Mouse (Mus musculus) heart, postnatal 25 days (tissue): ENCODE measurements around the gene Sorcs2. TPM values are rescaled to one million over a fixed set of nuclear protein-coding genes. Genes with fewer than 3 reads are reported as not detected.
"Not testable (repeated sequence)": the region's sequence is repeated elsewhere in the genome, so short reads cannot be mapped to it uniquely, and the experiment has no call there.

Source experiments
- DNase-seq: peaks from one replicate; pipeline ENCODE4 v3.0.0; 2022; ENCODE audit warnings: low spot score
- intact Hi-C: fragments of 180-260 bp; cut with DNase I; formaldehyde crosslinking; loops from one replicate; pipeline ENCODE4 v1.15.1; 2025
- total RNA-seq, 2 experiments: library from RNA; stranded (reverse); gene quantifications; 2 replicates each; pipeline ENCODE4 v1.2.3; 2021

Gene Sorcs2
- total RNA-seq, 2 experiments from 2014 or later, result 9.7 to 13.1 TPM

DNA sequence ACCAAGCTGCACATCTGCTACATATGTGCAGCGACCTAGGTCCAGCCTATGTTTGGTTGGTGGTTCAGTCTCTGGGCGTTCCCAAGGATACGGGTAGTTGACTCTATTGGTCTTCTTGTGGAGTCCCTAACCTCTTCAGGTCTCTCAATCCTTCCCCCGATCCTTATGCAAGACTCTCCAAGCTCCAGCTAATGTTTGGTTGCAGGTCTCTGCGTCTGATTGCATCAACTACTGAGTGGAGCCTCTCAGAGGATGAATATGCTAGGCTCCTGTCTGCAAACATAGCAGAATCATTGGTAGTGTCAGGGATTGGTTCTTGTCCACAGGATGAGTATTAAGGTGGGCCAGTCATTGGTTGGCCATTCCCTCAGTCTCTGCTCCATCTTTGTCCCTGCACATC, 140.9 kb downstream of the Sorcs2 start:
- intact Hi-C loops, result no loop called here
- DNase-seq, result no peak

DNA sequence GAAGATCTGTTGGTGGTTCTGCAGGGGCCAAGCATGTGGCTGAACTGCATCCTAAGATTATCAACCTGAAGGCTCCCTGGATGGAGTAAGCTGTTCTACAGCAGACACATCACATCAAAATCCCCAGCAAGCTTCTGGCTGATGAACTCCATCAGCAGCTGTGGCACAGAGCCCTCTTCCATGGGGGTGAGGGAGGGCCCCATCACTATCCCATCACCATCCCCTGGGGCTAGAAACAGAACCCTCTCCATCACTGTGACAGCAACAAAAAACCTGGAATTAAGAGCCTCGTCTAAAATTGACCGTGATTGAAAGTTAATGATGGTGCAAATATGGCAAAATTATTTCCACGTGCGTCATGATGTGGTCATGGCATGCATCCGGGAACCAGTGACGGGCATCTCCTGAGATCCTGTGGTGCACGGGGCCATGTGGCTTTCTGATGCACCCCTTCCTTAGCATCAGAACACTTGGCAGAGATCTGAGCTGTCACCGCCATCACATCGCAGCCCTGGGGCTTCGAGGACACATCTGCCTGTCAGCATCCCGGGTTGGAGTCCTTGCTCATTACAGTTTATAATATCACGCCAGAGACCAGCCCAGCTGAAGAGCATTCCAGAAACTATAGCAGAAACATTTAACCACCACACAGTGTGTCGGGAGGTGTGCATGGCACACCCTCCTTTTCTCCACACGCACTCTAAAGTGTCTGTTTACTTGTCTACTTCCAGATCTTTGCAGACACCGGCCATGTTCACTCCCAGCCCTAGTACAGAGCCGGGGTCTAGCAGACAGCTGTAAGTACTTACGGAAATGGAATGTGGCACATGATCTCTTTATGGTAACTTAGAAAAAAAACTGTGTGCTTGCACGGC, 143.1 kb downstream of the Sorcs2 start:
- intact Hi-C loops, result no loop called here
- no peak for DNase-seq

DNA sequence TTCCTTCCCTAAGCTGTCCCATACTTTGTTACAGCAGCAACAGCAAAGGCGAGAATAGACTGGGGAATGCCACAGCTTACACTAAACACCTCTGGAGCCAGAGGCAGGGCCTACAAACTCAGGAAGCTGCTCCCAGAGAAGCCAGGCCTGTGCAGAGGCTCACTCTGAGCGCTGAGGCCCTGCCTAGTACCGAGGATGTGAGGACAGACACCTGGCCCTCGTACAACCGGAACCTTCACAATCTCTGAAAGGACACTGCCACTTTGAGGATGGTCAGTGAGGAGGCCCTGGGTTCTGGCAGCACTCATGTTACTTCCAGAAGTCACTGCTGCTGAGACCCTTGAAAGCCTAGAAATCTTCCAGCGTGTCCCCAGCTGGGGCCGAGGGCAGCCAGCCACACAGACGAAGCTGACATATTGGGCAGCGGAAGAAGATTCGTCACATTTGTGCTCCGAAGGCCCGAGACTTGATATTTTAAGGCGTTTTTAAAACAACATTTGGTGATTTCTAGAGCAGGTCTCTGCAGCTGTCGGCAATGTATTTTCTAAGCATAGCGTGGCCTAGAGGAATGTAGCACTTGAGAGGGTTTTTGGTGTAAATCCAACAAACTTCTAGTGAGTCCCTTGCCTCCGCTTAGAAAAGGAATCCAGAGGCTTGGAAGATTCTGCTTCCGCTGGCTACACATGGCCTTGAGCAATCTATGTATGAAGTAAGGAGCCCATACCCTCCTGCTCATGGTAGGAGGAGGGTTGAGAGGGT, 145.0 kb downstream of the Sorcs2 start:
- intact Hi-C loops, result no loop called here
- no peak for DNase-seq

DNA sequence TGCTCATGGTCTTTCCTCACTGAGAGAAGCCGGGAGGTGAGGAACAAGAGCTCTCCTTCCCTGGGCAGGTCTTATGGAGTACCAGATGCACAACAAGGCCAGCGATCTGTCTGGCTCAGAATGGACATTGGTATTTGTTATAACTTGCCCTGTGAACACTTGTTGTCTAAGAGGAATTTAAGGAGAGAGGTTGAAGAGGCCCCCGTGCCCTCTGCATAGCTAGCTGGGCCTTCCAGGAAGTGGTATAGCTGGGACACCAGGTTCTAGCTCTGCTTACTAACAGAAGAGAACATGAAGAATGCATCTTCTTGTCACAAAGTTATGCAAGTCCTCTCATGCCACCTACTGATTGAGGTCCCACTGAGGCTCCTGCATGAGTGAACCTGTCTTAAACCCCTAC, 149.9 kb downstream of the Sorcs2 start:
- intact Hi-C loops, result no loop called here
- DNase-seq, result no peak

DNA sequence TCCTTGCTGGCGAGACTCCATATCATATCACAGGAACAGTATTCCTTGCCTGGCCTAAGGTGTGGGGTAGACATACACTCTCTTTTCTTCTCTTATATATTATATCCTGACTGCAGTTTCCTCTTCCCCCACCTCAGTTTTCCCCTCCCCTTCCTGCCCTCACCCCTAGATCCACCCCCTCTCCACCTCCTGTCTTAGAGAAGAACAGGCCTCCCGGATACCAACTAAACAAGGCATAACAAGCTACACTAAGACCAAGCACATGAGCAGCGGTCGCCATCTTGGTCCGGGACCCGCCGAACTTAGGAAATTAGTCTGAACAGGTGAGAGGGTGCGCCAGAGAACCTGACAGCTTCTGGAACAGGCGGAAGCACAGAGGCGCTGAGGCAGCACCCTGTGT, 160.4 kb downstream of the Sorcs2 start:
- DNase-seq, intact Hi-C loops: not testable (repeated sequence)

DNA sequence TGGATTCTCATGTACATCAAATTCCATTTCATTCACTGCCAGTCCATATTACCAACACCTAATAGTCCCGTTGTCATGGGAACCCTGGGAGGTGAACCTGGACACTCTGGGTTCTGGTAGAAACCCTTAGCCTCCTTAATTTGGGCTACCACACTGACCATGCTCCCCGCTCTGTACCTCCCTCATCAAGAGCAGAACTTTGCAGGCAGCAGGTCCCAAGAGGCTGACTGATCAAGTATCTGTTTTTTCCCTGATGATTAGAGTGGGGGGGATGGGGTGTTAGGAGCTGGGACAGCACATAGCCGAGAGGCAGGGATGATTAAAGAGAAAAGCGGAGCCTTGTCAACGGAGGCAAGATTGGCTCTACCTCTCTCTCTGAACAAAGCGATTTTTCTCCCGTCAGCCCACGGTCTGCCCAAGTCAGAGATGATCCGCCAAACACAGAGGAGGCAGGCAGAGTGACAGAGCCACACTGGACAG, 167.6 kb downstream of the Sorcs2 start:
- intact Hi-C loops, result no loop called here
- no peak for DNase-seq

DNA sequence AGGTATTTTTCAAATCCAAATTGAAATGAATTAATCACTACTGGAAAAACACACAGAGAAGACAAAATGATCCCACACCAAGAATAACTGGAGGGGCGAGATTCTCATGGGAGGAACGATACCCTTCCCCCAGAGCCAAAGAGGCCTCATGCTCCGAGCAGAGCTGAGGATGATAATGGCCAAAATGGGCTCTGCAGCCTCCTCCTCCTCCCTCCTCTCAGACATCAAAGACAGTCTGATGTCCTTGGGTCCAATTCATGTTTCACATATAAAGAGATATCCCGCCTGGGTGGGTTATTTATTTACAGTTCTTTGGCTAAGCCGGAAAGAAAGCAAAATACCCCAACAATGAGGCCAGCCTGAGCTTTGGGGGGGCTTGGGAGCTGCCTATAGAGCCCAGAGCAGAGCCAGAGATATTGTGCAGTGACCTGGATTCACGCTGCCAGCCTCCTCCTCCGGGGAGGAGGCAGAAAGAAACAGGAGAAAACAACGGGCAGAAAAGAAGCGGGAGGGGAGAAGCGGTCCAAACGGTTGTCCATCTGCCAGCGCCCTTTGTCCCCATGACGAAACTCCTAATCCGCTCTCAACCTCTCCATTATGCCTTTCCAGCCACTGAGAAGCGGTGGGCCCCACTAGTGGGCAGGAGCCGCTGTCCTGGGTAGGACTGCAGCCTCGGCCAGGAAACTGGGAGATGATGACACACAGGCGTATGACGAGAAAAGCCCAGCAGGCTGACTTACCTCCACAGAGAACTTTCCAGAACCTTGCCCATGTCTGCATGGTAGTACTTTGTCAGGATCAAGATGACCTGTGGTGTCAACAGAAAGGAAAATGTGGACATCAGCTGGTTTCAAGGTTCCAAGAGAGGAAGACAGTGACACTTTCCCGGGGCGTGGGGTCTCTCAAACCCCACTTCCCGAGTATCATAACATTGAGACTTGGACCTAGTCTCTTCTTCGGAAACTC, 169.3 kb downstream of the Sorcs2 start:
- intact Hi-C loops, result loop anchor here (10.0 kb wide), 2 partner anchors 84 to 166 kb away; partner anchors contain the start of gene Sorcs2

DNA sequence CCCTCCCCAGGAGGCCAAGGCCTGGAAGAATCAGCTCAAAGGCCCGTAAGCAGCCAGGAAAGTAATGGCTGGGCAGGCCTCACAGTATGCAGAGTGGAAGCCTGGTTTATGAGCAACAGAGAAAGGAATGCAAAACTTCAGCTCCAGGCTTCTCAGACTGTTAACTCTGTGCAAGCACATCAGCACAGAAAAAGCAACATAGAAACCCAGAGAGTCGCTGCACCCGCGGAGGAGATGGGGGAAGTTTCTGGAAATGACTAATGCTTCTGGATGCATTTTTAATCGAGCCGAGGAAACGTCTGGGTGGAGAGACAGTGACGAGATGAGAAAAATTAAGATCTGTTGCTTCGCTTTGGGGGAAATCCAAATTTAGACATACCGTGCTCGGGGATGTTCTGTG, 171.6 kb downstream of the Sorcs2 start:
- DNase-seq, result no peak
- intact Hi-C loops, result loop anchor here (10.0 kb wide), 2 partner anchors 81 to 169 kb away; partner anchors contain the start of gene Sorcs2

More for the DNA sequence above, 169.3 kb downstream of the Sorcs2 start:
- DNase-seq, result no peak

DNA sequence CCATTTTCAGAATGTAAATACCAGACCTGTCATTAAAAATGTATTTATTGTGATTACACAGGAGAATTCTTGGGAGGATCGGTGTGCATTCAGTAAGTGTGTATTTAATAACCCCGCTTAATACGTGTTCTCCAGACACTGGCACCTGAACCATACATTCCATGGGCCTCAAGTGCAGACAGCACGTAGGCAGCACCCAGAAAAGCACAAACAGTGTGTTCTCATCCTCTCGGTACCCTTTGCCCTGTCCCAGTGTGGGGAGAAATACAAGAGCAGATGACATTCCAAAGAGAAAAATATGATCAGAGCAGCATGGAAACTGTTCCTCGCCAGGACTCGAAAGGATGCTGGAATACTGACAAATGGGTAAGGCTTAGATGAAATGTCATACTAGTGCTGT, 172.1 kb downstream of the Sorcs2 start:
- intact Hi-C loops, result loop anchor here (10.0 kb wide), 2 partner anchors 81 to 169 kb away; partner anchors contain the start of gene Sorcs2
- DNase-seq, result no peak

DNA sequence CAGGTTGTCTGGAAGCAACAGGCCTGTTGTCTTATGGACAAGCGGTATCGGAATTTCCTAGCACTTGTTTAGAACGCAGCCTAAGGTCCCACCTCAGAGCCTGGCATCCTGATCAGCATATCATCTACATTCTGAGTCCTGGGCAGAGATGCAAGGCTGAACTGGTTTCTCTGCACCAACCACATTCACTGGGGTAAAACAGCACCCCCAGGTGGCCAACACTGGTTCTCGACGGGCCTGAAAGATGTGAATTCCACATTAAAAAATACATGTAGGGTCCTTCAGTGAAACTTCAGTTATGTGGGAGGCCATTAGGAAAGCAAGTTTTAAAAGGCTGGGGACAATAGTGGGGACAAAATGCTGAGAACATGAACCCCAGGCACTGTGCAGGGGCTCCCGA, 174.2 kb downstream of the Sorcs2 start:
- DNase-seq, result no peak
- intact Hi-C loops, result loop anchor here (10.0 kb wide), 2 partner anchors 79 to 171 kb away; partner anchors contain the start of gene Sorcs2

DNA sequence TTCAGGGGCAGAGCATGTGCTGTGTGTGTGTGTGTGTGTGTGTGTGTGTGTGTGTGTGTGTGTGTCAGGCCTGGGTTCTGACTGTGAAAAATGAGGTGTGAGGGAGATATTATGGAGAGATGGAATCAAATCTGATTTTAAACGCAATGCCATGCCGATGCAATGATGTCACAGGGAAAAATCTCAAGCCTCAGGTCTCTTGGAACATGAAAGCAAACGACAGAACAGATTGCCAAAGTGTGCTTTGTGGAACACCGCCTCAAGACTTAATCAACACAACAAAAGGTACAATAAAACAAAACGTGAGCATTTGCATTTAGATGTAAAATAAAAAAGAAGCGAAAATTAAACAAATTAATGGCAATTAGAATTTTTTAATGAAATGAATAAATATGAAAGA, 177.3 kb downstream of the Sorcs2 start:
- intact Hi-C loops, result loop anchor here (10.0 kb wide), 2 partner anchors 76 to 174 kb away; partner anchors contain the start of gene Sorcs2

DNA sequence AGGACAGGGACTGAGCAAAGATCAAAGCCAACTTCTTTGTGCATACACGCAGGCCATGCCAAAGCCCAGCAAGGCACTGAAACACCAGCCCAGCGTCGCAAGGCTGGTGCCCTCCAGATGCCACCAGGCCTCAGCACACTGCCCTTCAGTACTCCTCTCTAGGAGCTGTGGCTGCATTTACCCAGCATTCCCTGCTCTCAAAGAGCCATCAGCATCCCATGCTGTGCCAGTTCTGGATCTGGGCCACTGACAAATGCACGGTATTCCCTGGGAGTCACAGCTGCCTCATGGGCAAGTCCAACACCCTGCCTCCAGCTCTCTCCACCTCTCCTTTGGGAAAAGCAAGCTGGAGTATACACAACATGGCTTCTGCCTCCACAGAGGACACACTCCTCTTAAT, 177.8 kb downstream of the Sorcs2 start:
- intact Hi-C loops, result loop anchor here (10.0 kb wide), 2 partner anchors 75 to 175 kb away; partner anchors contain the start of gene Sorcs2

More for the DNA sequence above, 177.3 kb downstream of the Sorcs2 start:
- DNase-seq, result no peak

DNA sequence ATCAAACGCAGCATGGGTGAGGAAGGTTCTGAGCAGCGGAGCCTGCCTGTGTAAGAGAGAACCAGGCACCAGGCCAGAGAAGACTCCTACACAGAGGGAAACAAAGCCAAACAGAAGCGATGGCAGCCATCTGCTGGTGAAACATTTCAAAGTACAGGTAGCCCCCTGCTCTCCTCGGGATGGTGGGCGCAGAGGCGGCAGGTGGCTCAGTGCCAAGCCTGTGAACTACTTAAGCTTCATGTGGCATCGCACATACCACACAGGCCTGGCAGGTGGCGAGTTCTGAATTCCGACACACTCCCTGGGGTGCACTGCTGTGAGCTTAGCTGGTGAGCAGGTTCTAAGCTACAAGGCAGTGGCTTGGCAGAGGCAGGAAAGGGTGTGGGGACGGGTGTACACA, 184.6 kb downstream of the Sorcs2 start:
- DNase-seq, result no peak
- intact Hi-C loops, result loop anchor here (5.0 kb wide), 1 partner anchor 181 kb away; no protein-coding TSS in a partner anchor

More for the DNA sequence above, 177.8 kb downstream of the Sorcs2 start:
- DNase-seq, result no peak

DNA sequence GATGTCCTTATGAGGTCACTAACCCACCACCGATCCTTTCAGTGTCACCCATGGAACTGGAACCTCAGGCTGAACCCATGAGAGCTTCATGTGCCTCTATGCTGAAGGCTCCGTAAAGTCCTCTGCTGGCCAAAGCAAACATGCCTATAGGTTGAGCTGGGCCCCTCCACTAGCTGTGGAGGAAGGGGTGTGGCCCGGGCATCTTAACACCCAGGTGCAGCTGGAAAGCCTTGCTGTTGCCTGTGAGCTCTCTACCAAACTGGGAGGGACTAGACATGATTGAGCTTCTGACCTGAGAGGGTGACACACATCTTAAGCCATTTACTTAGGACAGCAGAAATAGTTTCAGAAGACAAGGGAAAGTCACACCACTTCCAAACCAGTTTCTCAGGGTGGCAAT, 189.1 kb downstream of the Sorcs2 start:
- intact Hi-C loops, result no loop called here
- DNase-seq, result no peak

DNA sequence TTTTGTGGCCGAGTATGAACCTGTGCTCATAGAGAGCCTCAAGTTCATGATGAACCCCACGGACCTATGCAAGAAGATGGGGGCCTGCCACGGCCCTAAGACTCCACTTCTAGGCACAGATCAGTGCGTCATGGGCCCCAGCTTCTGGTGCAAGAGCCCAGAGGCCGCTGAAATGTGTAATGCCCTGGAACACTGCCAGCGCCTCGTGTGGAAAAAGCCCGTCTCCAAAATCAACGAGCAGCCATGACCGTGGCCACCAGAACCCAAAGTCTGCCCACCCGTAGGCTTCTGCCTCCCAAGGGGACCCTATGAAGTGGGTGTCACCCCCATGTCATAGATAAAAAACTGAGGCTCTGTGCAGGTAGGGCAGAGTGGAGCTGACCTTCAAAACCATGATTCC, 192.5 kb downstream of the Sorcs2 start:
- intact Hi-C loops, result no loop called here
- DNase-seq, result no peak

DNA sequence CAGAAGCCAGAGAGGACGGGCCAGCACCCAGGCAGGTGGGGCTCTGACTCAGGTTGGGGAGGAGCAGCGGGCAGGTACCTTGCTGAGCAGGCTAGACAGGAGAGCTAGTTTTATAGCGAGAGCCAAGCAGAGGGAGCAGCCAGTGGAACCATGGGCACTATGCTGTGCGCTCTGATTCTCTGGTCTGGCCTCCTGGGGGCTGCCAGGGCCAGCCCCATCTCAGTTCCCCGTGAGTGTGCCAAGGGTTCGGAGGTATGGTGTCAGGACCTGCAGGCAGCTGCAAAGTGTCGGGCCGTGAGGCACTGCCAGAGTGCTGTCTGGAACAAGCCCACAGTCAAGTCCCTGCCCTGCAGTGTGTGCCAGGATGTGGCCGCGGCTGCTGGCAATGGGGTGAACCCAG, 194.0 kb downstream of the Sorcs2 start, which contains the start of gene Psapl1:
Gene Psapl1, plus strand, starts transcription at position 106 of the 400 bp plus-strand sequence.
- DNase-seq, result no peak
- intact Hi-C loops, result no loop called here

DNA sequence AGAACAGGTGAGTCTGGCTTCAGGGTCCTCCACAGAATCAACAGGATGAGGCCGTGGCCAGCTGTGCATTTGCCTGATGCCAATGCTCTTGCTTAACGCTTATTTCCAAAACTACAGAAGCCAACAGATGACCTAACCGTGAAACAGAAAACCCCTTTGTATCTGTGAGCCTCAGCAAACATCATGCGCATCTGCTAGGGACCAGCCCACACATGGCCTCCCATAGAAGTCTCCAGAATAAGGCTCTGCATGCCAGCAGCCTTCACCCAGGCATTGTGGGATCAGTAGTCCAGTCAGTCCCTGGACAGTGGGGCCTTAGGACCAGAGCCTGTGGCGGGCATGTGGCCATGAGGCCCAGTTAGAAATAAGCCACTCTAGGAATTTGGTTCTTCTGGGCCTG, 194.5 kb downstream of the Sorcs2 start:
- no peak for DNase-seq
- intact Hi-C loops, result no loop called here

DNA sequence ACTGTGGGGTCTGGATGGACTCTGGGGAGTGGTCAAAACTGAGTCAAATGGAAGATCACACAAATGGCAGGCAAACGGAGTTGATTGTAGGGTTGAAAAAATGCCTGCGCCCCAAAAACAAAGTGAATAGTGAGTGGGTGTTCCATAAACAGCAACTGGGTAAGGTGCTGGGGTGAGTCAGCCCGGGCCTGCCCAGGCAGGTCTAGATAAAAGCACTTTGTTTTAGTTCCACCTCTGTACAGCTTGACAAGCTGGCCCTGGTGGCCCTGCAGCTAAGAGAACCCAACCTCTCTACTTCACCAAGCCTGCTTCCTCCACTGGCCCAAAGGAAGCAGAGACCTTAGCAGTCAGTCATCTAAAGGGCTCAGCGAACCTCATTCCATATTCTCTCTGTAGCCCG, 195.2 kb downstream of the Sorcs2 start:
- no peak for DNase-seq
- intact Hi-C loops, result no loop called here

DNA sequence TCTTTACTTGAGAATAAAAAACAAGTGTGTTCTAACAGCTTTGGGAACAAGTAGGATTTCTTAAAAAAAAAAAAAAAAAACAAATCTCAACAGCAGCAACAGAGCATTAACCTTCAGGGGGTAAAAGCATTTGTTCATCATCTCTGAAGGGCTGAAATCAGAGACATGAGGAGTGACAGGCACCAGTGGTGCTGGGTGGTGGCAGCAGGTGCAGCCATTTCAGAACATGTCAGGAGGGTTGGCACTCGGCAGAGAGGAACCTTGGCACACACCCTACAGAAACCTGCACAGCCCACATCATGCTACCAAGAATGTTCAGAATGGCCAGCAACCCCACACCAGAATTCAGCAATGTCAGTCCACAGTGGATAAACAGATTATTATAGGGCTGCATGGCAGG, 198.4 kb downstream of the Sorcs2 start:
- intact Hi-C loops, result no loop called here
- no peak for DNase-seq
